Mouse (Mus musculus) heart, postnatal 14 days (tissue): ENCODE measurements around the gene Mrps24. TPM values are rescaled to one million over a fixed set of nuclear protein-coding genes. Genes with fewer than 3 reads are reported as not detected.

Experiments used
- DNase-seq, 2 experiments: peaks; one replicate each; pipeline ENCODE4 v3.0.0; 2021 to 2022
- intact Hi-C: fragments of 180-260 bp; cut with DNase I; formaldehyde crosslinking; loops from one replicate; pipeline ENCODE4 v1.15.1; 2025
- total RNA-seq, 2 experiments: library from RNA; stranded (reverse); gene quantifications; 2 replicates each; pipeline ENCODE4 v1.2.3; 2021

Mrps24 gene
- total RNA-seq, 2 experiments from 2014 or later: 129 to 130 TPM

DNA sequence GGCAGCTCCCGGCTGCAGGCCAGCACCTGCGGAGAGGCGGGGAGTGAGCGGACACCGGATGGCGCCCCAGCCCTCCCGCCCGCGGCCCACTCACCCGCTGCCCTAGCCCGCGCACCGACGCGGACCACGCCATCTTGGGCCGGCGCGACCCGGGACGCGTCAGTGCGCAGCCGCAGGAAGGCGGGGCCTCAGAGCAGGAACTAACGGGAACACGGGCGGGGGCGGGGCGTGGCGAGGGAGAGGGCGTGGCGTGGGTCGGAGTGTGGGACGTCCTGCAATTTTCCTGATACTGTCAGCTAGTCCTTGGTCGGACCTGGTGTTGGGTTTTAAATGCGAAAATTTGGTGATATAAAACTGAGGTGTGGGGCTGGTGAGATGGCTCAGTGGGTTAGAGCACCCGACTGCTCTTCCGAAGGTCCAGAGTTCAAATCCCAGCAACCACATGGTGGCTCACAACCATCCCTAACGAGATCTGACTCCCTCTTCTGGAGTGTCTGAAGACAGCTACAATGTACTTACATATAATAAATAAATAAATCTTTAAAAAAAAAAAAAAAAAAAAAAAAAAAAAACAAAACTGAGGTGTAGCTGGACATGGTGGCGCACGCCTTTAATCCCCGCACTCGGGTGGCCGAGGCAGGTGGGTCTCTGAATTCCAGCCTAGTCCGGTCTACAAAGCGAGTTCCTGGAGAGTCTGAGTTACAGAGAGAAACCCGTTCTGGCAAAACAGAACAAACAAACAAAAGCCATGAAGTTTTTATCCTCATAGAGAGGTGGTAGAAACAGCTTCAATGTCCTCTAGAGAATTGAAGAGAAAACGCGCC, 7.7 kb downstream of the Mrps24 start:
- intact Hi-C loops: no loop called here
- peak; percentile 94 to 95 for DNase-seq

DNA sequence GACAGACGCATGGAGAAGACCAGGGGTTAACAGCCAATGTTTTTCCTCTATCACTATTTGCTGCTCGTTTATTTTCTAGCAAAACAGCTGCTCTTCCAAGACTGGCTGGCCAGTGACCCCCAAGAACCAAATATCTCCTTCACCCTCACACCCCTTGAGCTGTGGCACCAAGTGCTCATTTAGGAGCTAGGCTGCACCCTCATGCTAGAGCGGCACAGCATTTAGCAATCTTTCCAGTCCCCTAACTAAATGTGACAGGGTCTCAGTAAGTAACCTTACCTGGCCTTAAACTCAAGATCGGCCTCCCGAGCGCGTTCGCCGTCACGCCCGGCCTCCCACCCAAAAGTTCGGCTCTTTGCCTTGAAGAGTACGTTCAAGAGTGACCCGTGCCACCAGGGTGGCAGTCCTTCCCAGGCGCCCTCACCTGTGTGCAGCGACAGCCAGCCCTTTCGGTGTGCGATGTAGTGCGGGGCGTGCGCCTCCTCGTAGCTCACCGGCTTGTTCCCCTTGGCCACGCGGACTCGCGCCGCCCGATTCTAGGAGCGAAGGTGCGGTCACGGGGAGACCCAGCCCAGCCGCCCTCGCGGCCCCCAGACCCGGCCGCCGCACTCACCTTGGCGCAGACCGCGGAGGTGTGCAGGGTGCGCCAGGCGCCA, 8.5 kb downstream of the Mrps24 start:
- no peak for DNase-seq
- intact Hi-C loops: no loop called here

DNA sequence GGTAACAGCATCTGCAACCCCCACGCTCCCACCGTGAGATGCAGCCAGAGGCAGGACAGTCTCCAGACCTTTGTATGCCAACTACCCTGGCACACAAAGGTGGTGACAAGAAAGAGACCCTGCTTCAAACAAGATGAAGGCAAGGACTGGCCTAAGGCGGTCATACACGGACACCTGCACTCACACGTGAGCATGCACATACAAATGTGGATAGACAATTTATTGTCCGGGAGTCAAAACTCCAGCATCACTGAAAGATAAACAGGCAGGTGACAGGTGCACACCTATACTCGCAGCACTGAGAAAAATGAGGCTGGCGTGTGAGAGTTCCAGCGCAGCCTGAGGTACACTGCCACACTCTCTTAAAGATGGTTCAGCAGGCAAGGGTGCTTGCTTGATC, 9.5 kb downstream of the Mrps24 start:
- intact Hi-C loops: no loop called here
- DNase-seq: no peak

DNA sequence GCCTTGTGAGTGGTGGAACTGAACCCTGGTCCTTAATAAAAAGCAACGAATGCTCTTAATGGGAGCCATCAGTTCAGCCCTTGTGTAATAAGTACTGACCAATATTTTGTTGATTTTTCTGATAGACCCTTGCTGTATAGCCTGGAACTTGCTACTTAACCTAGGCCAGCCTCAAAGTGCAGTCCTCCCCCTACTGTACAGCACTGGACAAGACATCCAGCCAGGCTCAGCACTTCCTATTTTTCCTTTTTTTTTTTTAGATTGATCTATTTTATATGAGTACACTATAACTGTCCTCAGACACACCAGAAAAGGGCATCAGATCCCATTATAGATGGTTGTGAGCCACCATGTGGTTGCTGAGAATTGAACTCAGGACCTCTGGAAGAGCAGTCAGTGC, 12.1 kb downstream of the Mrps24 start:
- intact Hi-C loops: no loop called here

GRCm38 (mm10) chr11:5702957-5703332, 12.5 kb downstream of the Mrps24 start:
- no peak for DNase-seq
- intact Hi-C loops: no loop called here

More for the DNA sequence above, 12.1 kb downstream of the Mrps24 start:
- DNase-seq: no peak

GRCm38 (mm10) chr11:5702271-5702956, 13.1 kb downstream of the Mrps24 start:
- intact Hi-C loops: no loop called here
- DNase-seq: no peak

- DNase-seq: no peak
- intact Hi-C loops: no loop called here
These were observed 13.7 kb downstream of the Mrps24 start for GRCm38 (mm10) chr11:5701821-5702220.

DNA sequence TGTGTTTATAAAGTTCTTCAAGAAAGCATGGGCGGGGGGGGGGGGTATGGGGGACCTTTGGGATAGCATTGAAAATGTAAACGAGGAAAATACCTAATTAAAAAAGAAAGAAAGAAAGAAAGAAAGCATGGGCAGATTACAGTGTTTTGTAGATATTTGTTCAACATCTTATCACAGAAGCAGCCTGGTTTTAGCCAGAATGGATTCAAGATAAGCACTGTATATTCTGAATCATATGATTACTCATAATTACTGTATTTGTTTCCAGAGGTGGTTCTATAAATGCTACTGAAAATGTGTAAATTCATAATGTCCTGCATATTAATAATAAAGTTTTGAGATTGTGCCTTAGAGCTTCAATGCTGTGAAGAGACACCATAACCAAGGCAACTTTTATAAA, 14.2 kb downstream of the Mrps24 start:
- no peak for DNase-seq
- intact Hi-C loops: no loop called here

- no peak for DNase-seq
- intact Hi-C loops: no loop called here
These were observed 14.7 kb downstream of the Mrps24 start for GRCm38 (mm10) chr11:5700808-5701207.

DNA sequence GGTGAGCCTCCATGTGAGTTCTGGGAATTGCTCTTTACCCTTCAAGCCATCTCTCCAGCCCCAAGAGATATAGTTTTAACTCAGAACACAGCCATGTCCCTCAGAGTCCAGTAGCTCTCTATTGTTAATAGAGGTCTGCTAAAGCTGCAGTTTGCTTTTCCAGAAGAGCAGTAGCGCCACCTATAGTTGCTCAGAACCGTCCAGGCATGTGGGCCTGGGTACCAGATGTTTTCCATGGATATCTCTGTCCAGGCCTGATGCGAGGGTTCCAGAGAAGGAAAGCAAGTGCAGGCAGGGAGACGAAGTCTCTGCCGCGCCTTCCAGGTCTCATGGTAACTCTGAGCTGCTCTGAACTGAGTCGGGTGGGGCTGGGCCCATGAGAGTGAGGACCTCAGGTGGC, 23.7 kb downstream of the Mrps24 start:
- intact Hi-C loops: loop anchor here (2.0 to 5.0 kb wide), 2 partner anchors 207 to 399 kb away; no protein-coding TSS in a partner anchor
- peak; percentile 44 to 67 for DNase-seq

DNA sequence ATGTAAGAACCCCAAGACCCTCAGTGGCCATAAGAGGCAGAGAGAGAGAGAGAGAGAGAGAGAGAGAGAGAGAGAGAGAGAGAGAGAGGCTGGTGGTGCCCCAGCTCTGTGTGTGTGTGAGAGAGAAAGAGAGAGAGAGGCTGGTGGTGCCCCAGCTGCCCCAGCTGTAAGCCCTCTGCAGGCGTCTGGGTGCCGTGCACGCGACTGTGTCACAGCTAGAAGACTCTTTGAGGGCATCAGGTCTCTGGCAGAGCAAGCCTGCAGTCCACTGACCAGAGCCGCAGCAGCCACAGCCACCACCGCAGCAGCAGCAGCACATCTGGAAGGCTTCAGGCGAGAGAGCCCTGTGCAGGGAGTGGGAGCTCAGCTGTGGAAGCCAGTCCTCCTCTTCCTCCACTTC, 31.2 kb downstream of the Mrps24 start:
- intact Hi-C loops: no loop called here
- no peak for DNase-seq

GRCm38 (mm10) chr11:5682541-5682940, 32.9 kb downstream of the Mrps24 start:
- intact Hi-C loops: no loop called here
- DNase-seq: peak in 1 of 2 experiments; percentile 9

Other genes starting within 250 kb of the Mrps24 start
- 10 to 100 TPM; 50.8 to 65.3 TPM for gene Xbp1, start 195.0 kb downstream of the Mrps24 start, total RNA-seq
- 10 to 100 TPM; 17.6 to 20.5 TPM for gene Ccdc117, start 173.5 kb downstream of the Mrps24 start, total RNA-seq
- gene Ankrd36, start 146.0 kb downstream of the Mrps24 start, total RNA-seq: not detected
- 10 to 100 TPM; 55.6 to 66.5 TPM for gene Urgcp, start 46.7 kb upstream of the Mrps24 start, total RNA-seq
- 10 to 100 TPM; 27.3 to 30.5 TPM for gene Dbnl, start 72.8 kb upstream of the Mrps24 start, total RNA-seq
- 100 to 1,000 TPM; 796 to 815 TPM for gene Pgam2, start 88.1 kb upstream of the Mrps24 start, total RNA-seq
- 1 to 10 TPM; 4.2 to 5.0 TPM for gene Polm, start 122.3 kb upstream of the Mrps24 start, total RNA-seq
- 10 to 100 TPM; 27.1 to 32.5 TPM for gene Aebp1, start 146.3 kb upstream of the Mrps24 start, total RNA-seq
- 10 to 100 TPM; 31.0 to 33.0 TPM for gene Pold2, start 162.6 kb upstream of the Mrps24 start, total RNA-seq
- gene Myl7, start 183.1 kb upstream of the Mrps24 start, total RNA-seq: 100 to 1,000 TPM; 304 to 849 TPM
- gene Gck, start 234.4 kb upstream of the Mrps24 start, total RNA-seq: 1 to 10 TPM; 4.6 to 6.6 TPM
- 10 to 100 TPM; 72.2 to 75.4 TPM for gene Ykt6, start 240.0 kb upstream of the Mrps24 start, total RNA-seq